Mouse (Mus musculus) cortical plate, adult 2 months (tissue): ENCODE measurements around the gene Rpl7l1.

Experiments used
- CTCF ChIP-seq: fragments of 200-500 bp; IDR thresholded peaks from 2 replicates; pipeline ENCODE4 v1.5.1; 2011; ENCODE audit warnings: mild to moderate bottlenecking, control low read depth, low read length; ENCODE audit not compliant: insufficient read depth; ENCODE audit errors: extremely low read depth
- POLR2A ChIP-seq: fragments of 200-500 bp; IDR thresholded peaks from 2 replicates; pipeline ENCODE4 v1.6.1; 2011; ENCODE audit warnings: mild to moderate bottlenecking, low read length, control low read depth; ENCODE audit not compliant: insufficient read depth; ENCODE audit errors: extremely low read depth

DNA sequence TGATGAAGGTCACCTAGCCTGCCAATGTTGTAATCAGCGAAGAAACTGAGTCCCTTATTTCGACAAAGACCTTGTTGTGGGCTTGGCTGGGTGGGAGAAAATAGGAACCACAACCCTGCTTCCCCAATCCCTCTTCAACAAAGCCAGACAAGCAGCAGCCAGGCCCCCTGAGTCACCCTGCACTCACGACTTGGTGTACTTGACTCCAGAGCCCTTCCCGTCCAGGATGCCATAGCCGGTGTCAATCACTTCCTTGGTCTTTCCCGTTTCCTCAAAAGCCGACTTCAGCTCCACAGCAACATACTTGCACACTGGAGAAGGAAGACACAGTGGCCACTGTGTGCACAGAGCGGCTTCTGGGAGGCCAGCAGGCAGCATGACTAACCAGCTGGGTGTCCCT, 35.2 kb downstream of the Rpl7l1 start:
- TF ChIP-seq CTCF (no peak), POLR2A (no peak)
